Mouse (Mus musculus) erythroblast, embryonic 14.5 days (primary cell): ENCODE measurements around the gene Cst13.

ENCODE experiments used
- GATA1 ChIP-seq: IDR thresholded peaks from 2 replicates; pipeline ENCODE4 v1.6.1; 2012; ENCODE audit warnings: low read length, inconsistent platforms, mixed read lengths
- TAL1 ChIP-seq: IDR thresholded peaks from 3 replicates; pipeline ENCODE4 v1.6.1; 2012; ENCODE audit warnings: low read length, inconsistent platforms, mixed read lengths

DNA sequence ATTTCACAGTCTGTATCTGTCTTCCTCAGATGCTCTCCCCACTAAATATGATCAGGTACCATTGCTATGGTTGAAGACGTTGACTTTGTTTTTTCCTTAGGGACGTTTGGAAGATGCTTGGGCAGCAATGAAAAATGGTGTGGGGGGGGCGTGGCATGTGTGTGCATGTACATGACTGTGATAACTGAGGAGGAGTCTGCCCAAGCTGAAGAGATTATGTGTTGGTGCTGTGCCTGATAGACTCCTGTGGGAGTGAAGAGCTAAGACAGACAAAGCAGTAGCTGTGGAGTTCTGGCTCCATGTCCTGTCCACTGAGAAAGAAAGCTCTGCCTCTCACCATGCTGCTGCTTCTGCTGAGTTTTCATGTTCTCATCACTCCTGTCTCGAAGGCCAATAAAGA, 15.0 kb downstream of the Cst13 start, which contains the start of gene Cst9:
- TF ChIP-seq GATA1 (no peak), TAL1 (no peak)
